Mouse (Mus musculus): Measurements from ENCODE around the gene Prdx1. TPM values are rescaled to one million over a fixed set of nuclear protein-coding genes. Genes with fewer than 3 reads are reported as not detected.

Gene Prdx1
- polyA plus RNA-seq, 1 experiment from 2014 or later: 983 TPM

DNA sequence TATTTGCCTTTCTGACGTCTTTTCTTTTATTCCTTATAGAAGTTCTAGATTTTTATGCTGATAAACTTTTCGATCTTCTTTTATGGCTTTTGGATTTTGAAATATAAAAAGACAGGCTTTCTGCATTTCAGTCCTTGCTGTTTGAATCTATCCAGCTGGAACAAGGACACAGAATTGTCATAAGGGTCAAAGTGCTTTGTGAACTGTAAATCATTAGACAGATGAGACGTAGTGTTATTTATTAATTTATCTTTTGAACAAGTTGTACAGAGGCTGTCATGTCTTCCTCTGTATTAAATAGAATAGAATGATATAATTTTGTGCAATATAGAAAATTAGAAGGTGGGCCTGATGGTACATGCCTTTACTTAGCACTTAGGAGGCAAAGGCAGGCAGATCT is 42.1 kb downstream of the Prdx1 start:
- Histone ChIP-seq H3K9me3 (replicated peaks) (no peaks in the 10 kb centered on the region), H3K27me3 (replicated peaks) (no peaks in the 10 kb centered on the region), H3K36me3 (no peaks in the 10 kb centered on the region), H3K27ac (ENCODE audit: poor library complexity, severe bottlenecking) (no peak overlapping the region), H3K4me3 (no peak overlapping the region), H3K4me2 (no peak overlapping the region), H3K4me1 (replicated peaks) (peaks cover 10% of the 10 kb centered on the region), H3K9ac (no peak overlapping the region)
- ATAC-seq (ENCODE audit: insufficient number of reproducible peaks, low FRiP score): no peak
- WGBS: 83% methylated on average over 3 of the region's 3 CpGs

GRCm38 (mm10) chr4:116729532-116729931 is 44.2 kb downstream of the Prdx1 start:
- Histone ChIP-seq H3K36me3 (no peaks in the 10 kb centered on the region), H3K27ac (ENCODE audit: poor library complexity, severe bottlenecking) (no peak overlapping the region), H3K4me1 (replicated peaks) (peaks cover 7% of the 10 kb centered on the region), H3K4me2 (no peak overlapping the region), H3K9ac (no peak overlapping the region), H3K27me3 (replicated peaks) (no peaks in the 10 kb centered on the region), H3K4me3 (no peak overlapping the region), H3K9me3 (replicated peaks) (no peaks in the 10 kb centered on the region)
- no peak for ATAC-seq (ENCODE audit: insufficient number of reproducible peaks, low FRiP score)
- WGBS: 87% methylated on average over 3 of the region's 3 CpGs

- peaks cover 7% of the 10 kb centered on the region for H3K4me1 ChIP-seq (replicated peaks)
- H3K9ac ChIP-seq: no peak overlapping the region
- no peak overlapping the region for H3K4me3 ChIP-seq
- no peaks in the 10 kb centered on the region for H3K27me3 ChIP-seq (replicated peaks)
- H3K9me3 ChIP-seq (replicated peaks): no peaks in the 10 kb centered on the region
- H3K36me3 ChIP-seq: no peaks in the 10 kb centered on the region
- no peak overlapping the region for H3K27ac ChIP-seq (ENCODE audit: poor library complexity, severe bottlenecking)
- ATAC-seq (ENCODE audit: insufficient number of reproducible peaks, low FRiP score): no peak
- 0 out of 2 replicates have a peak overlapping the region, but pooled peaks have one; percentile 11 for H3K4me2 ChIP-seq
- 39% methylated on average over 9 of the region's 9 CpGs for whole genome bisulfite sequencing
These were observed 45.7 kb downstream of the Prdx1 start for GRCm38 (mm10) chr4:116731077-116731476.

DNA sequence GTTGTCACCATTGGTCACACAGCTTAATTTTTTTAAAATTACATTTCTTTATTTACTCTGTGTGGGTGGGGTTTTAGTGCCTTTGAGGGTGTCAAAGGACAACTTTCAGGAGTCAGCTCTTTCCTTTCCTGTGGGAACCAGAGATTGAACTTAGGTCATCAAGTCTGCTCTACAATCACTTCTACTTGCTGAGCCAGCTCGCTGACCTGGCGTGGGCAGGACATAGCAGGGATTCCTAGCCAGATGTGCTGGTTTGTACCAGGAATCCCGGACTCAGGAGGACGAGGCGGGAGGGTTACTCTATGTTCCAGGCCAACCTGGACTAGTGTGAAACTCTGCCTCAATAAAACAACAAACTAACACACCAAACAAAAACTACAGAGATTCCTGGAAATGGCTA is 47.0 kb downstream of the Prdx1 start:
- 71% methylated on average over 5 of the region's 5 CpGs for WGBS
- H3K36me3 ChIP-seq: no peaks in the 10 kb centered on the region
- no peak for ATAC-seq (ENCODE audit: insufficient number of reproducible peaks, low FRiP score)
- H3K4me1 ChIP-seq (replicated peaks): peaks cover 7% of the 10 kb centered on the region
- H3K4me2 ChIP-seq: no peak overlapping the region
- no peak overlapping the region for H3K4me3 ChIP-seq
- H3K27ac ChIP-seq (ENCODE audit: poor library complexity, severe bottlenecking): no peak overlapping the region
- H3K9me3 ChIP-seq (replicated peaks): no peaks in the 10 kb centered on the region
- H3K27me3 ChIP-seq (replicated peaks): no peaks in the 10 kb centered on the region
- no peak overlapping the region for H3K9ac ChIP-seq

DNA sequence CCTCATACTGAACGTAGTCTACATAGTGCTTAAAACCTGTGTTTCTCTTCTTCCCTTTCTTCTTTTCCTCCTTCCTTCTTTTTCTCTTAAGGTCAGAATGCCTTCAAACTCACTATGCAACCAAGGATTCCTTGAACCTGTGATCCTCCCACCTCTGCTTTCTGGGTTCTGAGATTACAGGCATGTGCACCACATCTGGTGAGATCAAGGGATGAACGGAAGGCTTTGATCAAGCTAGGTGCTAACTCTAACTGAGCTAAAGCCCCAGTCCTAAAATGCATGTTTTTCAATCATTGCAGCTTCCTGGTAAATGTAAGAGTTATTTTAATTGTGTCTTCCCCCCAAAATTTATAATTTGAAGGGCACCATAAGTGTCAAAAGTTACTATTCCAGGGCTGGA is 49.7 kb downstream of the Prdx1 start:
- WGBS: 67% methylated on average over 2 of the region's 2 CpGs
- no peak overlapping the region for H3K27ac ChIP-seq (ENCODE audit: poor library complexity, severe bottlenecking)
- ATAC-seq (ENCODE audit: insufficient number of reproducible peaks, low FRiP score): no peak
- H3K4me1 ChIP-seq (replicated peaks): peaks cover 7% of the 10 kb centered on the region
- no peak overlapping the region for H3K4me2 ChIP-seq
- H3K9ac ChIP-seq: no peak overlapping the region
- H3K36me3 ChIP-seq: no peaks in the 10 kb centered on the region
- H3K9me3 ChIP-seq (replicated peaks): no peaks in the 10 kb centered on the region
- no peak overlapping the region for H3K4me3 ChIP-seq
- H3K27me3 ChIP-seq (replicated peaks): no peaks in the 10 kb centered on the region

DNA sequence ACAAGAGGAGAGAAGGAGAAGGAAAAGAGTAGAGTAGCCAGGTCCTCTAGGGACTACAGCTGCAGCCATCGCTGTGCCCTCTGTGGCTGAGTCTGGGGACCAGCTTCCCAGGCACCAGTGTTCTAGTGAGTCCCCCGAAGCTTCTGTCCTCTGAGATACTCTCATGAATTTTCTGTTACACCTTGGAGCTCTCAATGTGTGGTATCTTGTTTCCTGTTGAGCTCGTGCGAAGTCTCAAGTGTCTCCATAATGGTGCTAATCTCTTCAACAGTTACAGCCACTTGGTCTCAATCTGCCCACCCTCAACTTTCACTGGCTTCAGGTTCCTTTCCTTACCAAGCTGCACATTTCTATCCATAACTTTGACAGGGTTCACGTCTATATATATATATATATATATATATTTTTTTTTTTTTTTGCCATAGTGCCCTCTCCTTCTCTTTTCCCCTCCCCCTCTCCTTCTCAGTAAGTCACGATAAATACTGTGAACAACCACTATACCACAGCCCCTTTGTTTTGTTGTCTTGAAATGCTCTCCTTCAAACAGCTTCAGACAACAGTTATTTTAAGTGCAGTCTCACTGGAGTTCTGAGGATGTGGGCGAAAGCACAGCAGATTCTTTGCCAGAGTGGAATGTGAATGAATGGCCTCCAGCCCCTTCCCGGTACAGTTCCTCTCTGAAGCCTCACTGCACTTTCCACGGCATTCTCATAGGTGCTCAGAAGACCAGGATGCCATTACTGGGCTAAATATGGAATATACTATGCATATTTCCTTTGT is 53.8 kb downstream of the Prdx1 start:
- H3K9ac ChIP-seq: no peak overlapping the region
- H3K27me3 ChIP-seq (replicated peaks): no peaks in the 10 kb centered on the region
- no peak overlapping the region for H3K4me3 ChIP-seq
- no peaks in the 10 kb centered on the region for H3K4me1 ChIP-seq (replicated peaks)
- no peak overlapping the region for H3K4me2 ChIP-seq
- WGBS: 45% methylated on average over 9 of the region's 9 CpGs
- ATAC-seq (ENCODE audit: insufficient number of reproducible peaks, low FRiP score): no peak
- H3K36me3 ChIP-seq: no peaks in the 10 kb centered on the region
- H3K9me3 ChIP-seq (replicated peaks): no peaks in the 10 kb centered on the region
- no peak overlapping the region for H3K27ac ChIP-seq (ENCODE audit: poor library complexity, severe bottlenecking)

DNA sequence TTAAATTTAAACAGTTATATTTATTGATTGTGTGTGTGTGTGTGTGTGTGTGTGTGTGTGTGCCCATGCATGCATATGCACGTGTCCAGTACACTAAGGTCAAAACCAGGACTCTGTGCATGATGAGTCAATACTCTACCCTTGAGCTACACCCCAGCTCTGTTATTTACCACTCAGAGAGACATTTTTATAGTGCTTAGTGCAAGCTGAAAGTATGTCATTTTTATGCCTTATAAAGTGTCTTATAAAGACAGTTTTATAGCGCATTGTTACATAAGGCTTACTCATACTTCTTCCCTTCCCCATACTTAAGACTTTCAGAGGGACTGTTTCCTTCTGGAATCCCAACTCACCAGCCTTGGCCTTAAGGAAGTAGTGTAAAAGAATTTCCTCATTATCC is 64.4 kb downstream of the Prdx1 start:
- Histone ChIP-seq H3K27ac (ENCODE audit: poor library complexity, severe bottlenecking) (no peak overlapping the region), H3K27me3 (replicated peaks) (no peaks in the 10 kb centered on the region), H3K4me1 (replicated peaks) (no peaks in the 10 kb centered on the region), H3K36me3 (no peaks in the 10 kb centered on the region), H3K4me3 (no peak overlapping the region), H3K9ac (no peak overlapping the region), H3K4me2 (no peak overlapping the region), H3K9me3 (replicated peaks) (no peaks in the 10 kb centered on the region)
- no peak for ATAC-seq (ENCODE audit: insufficient number of reproducible peaks, low FRiP score)
- WGBS: 80% methylated on average over 2 of the region's 2 CpGs

Other genes with a start within 250 kb of the Prdx1 start
- gene Mast2, start 221.4 kb upstream of the Prdx1 start, polyA plus RNA-seq (2016; fragmentation: Nextera tagmentation; extraction: Ambion mirVana): 21.5 and 27.5 TPM in 2 replicates
- 17.8 and 18.7 TPM in 2 replicates for gene Ipp, start 178.0 kb upstream of the Prdx1 start, polyA plus RNA-seq (2016; fragmentation: Nextera tagmentation; extraction: Ambion mirVana)
- gene Tmem69, start 129.6 kb upstream of the Prdx1 start, polyA plus RNA-seq (2016; fragmentation: Nextera tagmentation; extraction: Ambion mirVana): 23.3 and 26.3 TPM in 2 replicates
- 31.2 and 32.9 TPM in 2 replicates for gene Gpbp1l1, start 127.9 kb upstream of the Prdx1 start, polyA plus RNA-seq (2016; fragmentation: Nextera tagmentation; extraction: Ambion mirVana)
- 3.1 and 3.4 TPM in 2 replicates for gene Ccdc17, start 88.9 kb upstream of the Prdx1 start, polyA plus RNA-seq (2016; fragmentation: Nextera tagmentation; extraction: Ambion mirVana)
- gene Nasp, start 57.6 kb upstream of the Prdx1 start, polyA plus RNA-seq (2016; fragmentation: Nextera tagmentation; extraction: Ambion mirVana): 116 and 121 TPM in 2 replicates
- gene Akr1a1, start 33.9 kb upstream of the Prdx1 start, polyA plus RNA-seq (2016; fragmentation: Nextera tagmentation; extraction: Ambion mirVana): 550 and 559 TPM in 2 replicates
- 31.8 and 34.5 TPM in 2 replicates for gene Mmachc, start 22.9 kb downstream of the Prdx1 start, polyA plus RNA-seq (2016; fragmentation: Nextera tagmentation; extraction: Ambion mirVana)
- 15.9 and 17.5 TPM in 2 replicates for gene Ccdc163, start 23.0 kb downstream of the Prdx1 start, polyA plus RNA-seq (2016; fragmentation: Nextera tagmentation; extraction: Ambion mirVana)
- 2.9 and 3.1 TPM in 2 replicates for gene Tesk2, start 35.4 kb downstream of the Prdx1 start, polyA plus RNA-seq (2016; fragmentation: Nextera tagmentation; extraction: Ambion mirVana)
- gene Toe1, start 122.1 kb downstream of the Prdx1 start, polyA plus RNA-seq (2016; fragmentation: Nextera tagmentation; extraction: Ambion mirVana): 19.1 and 22.8 TPM in 2 replicates
- 10.7 and 11.6 TPM in 2 replicates for gene Mutyh, start 122.2 kb downstream of the Prdx1 start, polyA plus RNA-seq (2016; fragmentation: Nextera tagmentation; extraction: Ambion mirVana)
- 0.66 and 0.74 TPM in 2 replicates for gene Hpdl, start 136.2 kb downstream of the Prdx1 start, polyA plus RNA-seq (2016; fragmentation: Nextera tagmentation; extraction: Ambion mirVana)
- gene Zswim5, start 191.8 kb downstream of the Prdx1 start, polyA plus RNA-seq (2016; fragmentation: Nextera tagmentation; extraction: Ambion mirVana): 0.50 and 0.79 TPM in 2 replicates

Data from heart, embryonic 12.5 days (tissue).